24 mouse cellular contexts compared by ENCODE assay signal in genomic region chr11:56243447-56243846, GRCm38 (mm10).
DNase-seq lines count a peak whose midpoint lies in the region; ATAC-seq and TF ChIP-seq lines count a peak whose summit lies in the region.
"Had no signal": no experiment of that assay in that cellular context is flagged by ENCODE, and none has a peak within 500 bp of the region (broad histone marks: within the 10 kb centered on the region; RNA-seq: fewer than 3 reads in every experiment).

No protein-coding gene starts in this region.

- no peaks in the 10 kb centered on the region for H3K9me3 ChIP-seq in forebrain, postnatal 0 days (ENCODE audit: low read length)
- H3K9me3 ChIP-seq in forebrain, embryonic 11.5 days (ENCODE audit: control insufficient read depth, low read length), result no peaks in the 10 kb centered on the region
- H3K9me3 ChIP-seq: embryonic facial prominence, embryonic 15.5 days; heart, embryonic 15.5 days; hindbrain, embryonic 10.5 days; intestine, embryonic 15.5 days; kidney, embryonic 15.5 days; limb, embryonic 13.5 days; neural tube, embryonic 12.5 days had no signal

- H3K27ac ChIP-seq in forebrain, postnatal 0 days (ENCODE audit: low read depth, low read length), result no peak overlapping the region
- H3K27ac ChIP-seq in forebrain, embryonic 11.5 days (ENCODE audit: low read depth, low read length), result no peak overlapping the region
- H3K27ac ChIP-seq in layer of hippocampus, adult 2 months, result peak overlapping the region; percentile 83
- H3K27ac ChIP-seq: embryonic facial prominence, embryonic 15.5 days; heart, embryonic 15.5 days; hindbrain, embryonic 10.5 days; intestine, embryonic 15.5 days; kidney, embryonic 15.5 days; limb, embryonic 13.5 days; liver, embryonic 14.5 days; neural tube, embryonic 12.5 days had no signal

- intact Hi-C loops in left cerebral cortex, postnatal 4 days (cut with DNase I), result no loop called here

- WGBS in forebrain, postnatal 0 days, result 47% methylated on average over 8 of the region's 8 CpGs
- WGBS in forebrain, embryonic 11.5 days, result 85% methylated on average over 8 of the region's 8 CpGs

- H3K27me3 ChIP-seq in forebrain, postnatal 0 days (ENCODE audit: insufficient read depth, low read length), result no peaks in the 10 kb centered on the region
- no peaks in the 10 kb centered on the region for H3K27me3 ChIP-seq in forebrain, embryonic 11.5 days (ENCODE audit: control insufficient read depth, insufficient read depth, low read length)
- H3K27me3 ChIP-seq: embryonic facial prominence, embryonic 15.5 days; heart, embryonic 15.5 days; intestine, embryonic 15.5 days; kidney, embryonic 15.5 days; neural tube, embryonic 12.5 days; Patski had no signal

- DNase-seq in forebrain, postnatal 0 days, result peak; percentile 64
- DNase-seq in forebrain, embryonic 11.5 days (ENCODE audit: low spot score), result no peak
- peak; percentile 25 for DNase-seq in left cerebral cortex, postnatal 4 days
- DNase-seq in left cerebral cortex, adult 8-10 months (ENCODE audit: low spot score in 2 of 2), result no peak
- peak; percentile 39 to 43 for DNase-seq in layer of hippocampus, adult 2 months (ENCODE audit: low spot score in 2 of 2)
- peak; percentile 19 to 35 for DNase-seq in layer of hippocampus, postnatal 36 days
- DNase-seq: adrenal gland, postnatal 14 days; cerebellum, adult 9-11 months; embryo, embryonic 11 days; gastrocnemius, postnatal 10 days; heart, adult 18-20 months; thymus, adult 18-20 months had no signal

- ATAC-seq in forebrain, postnatal 0 days, result peak; percentile 39; the same call in 1 of the 2 replicates
- ATAC-seq in forebrain, embryonic 11.5 days (replicated peaks; ENCODE audit: low FRiP score), result no peak
- ATAC-seq in megakaryocyte progenitor cell, adult 5-6 weeks (replicated peaks; ENCODE audit: poor library complexity), result no peak
- ATAC-seq: activated CD4-positive, CD25-positive, alpha-beta regulatory T cell, adult 4 months; intestine, embryonic 15.5 days; lung, postnatal 0 days; Patski had no signal

- H3K4me3 ChIP-seq in forebrain, postnatal 0 days (ENCODE audit: low read depth, low read length), result no peak overlapping the region
- no peak overlapping the region for H3K4me3 ChIP-seq in forebrain, embryonic 11.5 days (ENCODE audit: low read depth, low read length)
- H3K4me3 ChIP-seq in layer of hippocampus, adult 2 months, result no peak overlapping the region
- H3K4me3 ChIP-seq: embryonic facial prominence, embryonic 15.5 days; heart, embryonic 15.5 days; hindbrain, embryonic 10.5 days; intestine, embryonic 15.5 days; kidney, embryonic 15.5 days; limb, embryonic 13.5 days; neural tube, embryonic 12.5 days had no signal

- H3K4me2 ChIP-seq in forebrain, postnatal 0 days (ENCODE audit: low read depth), result no peak overlapping the region
- no peak overlapping the region for H3K4me2 ChIP-seq in forebrain, embryonic 11.5 days (ENCODE audit: low read depth, low read length, severe bottlenecking)
- H3K4me2 ChIP-seq: embryonic facial prominence, embryonic 15.5 days; heart, embryonic 15.5 days; intestine, embryonic 15.5 days; kidney, embryonic 15.5 days; limb, embryonic 13.5 days; neural tube, embryonic 12.5 days had no signal

- no peak for TF ChIP-seq CTCF in forebrain, postnatal 0 days (IDR thresholded peaks at IDR 0.05; ENCODE audit: low read depth)
- no peak; the same call in 1 of the 2 replicates for TF ChIP-seq CTCF in layer of hippocampus, adult 2 months (conservative IDR thresholded peaks at IDR 0.05)

- no peaks in the 10 kb centered on the region for H3K36me3 ChIP-seq in forebrain, postnatal 0 days (ENCODE audit: insufficient read depth)
- no peaks in the 10 kb centered on the region for H3K36me3 ChIP-seq in forebrain, embryonic 11.5 days (ENCODE audit: control insufficient read depth, insufficient read depth, low read length)
- H3K36me3 ChIP-seq: embryonic facial prominence, embryonic 15.5 days; heart, embryonic 15.5 days; hindbrain, embryonic 10.5 days; intestine, embryonic 15.5 days; kidney, embryonic 15.5 days; limb, embryonic 13.5 days; neural tube, embryonic 12.5 days had no signal

- no peak overlapping the region for H3K9ac ChIP-seq in forebrain, postnatal 0 days
- no peak overlapping the region for H3K9ac ChIP-seq in forebrain, embryonic 11.5 days (ENCODE audit: low read length)
- H3K9ac ChIP-seq: embryonic facial prominence, embryonic 15.5 days; heart, embryonic 15.5 days; intestine, embryonic 15.5 days; kidney, embryonic 15.5 days; limb, embryonic 13.5 days; liver, embryonic 14.5 days; neural tube, embryonic 12.5 days had no signal

- peaks cover 12% of the 10 kb centered on the region for H3K4me1 ChIP-seq in forebrain, postnatal 0 days (ENCODE audit: insufficient read depth)
- peaks cover 10% of the 10 kb centered on the region for H3K4me1 ChIP-seq in forebrain, embryonic 11.5 days (replicated peaks; ENCODE audit: control insufficient read depth, insufficient read depth, low read length)
- H3K4me1 ChIP-seq: embryonic facial prominence, embryonic 15.5 days; heart, embryonic 15.5 days; intestine, embryonic 15.5 days; kidney, embryonic 15.5 days; limb, embryonic 13.5 days had no signal

Comparison
In these comparisons a context has a peak if more than half of its experiments do, and no peak if none do; other contexts are left out.
1. DNase-seq: peak in forebrain, postnatal 0 days (single experiment), left cerebral cortex, postnatal 4 days (single experiment), layer of hippocampus, adult 2 months (2 of 2) and layer of hippocampus, postnatal 36 days (2 of 2); none in forebrain, embryonic 11.5 days (single experiment) and left cerebral cortex, adult 8-10 months (0 of 2).